Mouse (Mus musculus): ENCODE data around the gene Arhgap35. TPM values are rescaled to one million over a fixed set of nuclear protein-coding genes. Genes with fewer than 3 reads are reported as not detected.

Arhgap35 gene
- polyA plus RNA-seq, 1 experiment from 2014 or later = 12.0 TPM

DNA sequence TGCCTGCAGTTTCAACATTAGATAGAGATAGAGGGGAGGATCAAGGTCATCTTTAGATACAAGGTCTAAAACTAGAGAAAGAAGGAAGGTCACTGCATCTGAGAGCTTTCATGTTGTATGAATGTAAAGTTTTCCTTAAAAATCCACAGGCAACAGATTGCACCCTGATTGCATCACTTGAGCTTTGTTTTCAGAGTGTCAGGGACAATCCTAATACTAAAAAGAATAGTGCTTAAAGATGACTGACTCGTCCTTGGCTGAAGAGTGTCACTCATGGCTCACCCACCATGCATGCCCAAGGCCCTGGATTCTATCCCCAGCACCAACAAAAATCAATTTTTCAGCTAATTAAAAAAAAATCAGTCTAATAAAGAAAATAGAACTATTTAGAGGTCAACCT lies 23.5 kb downstream of the Arhgap35 start:
- Histone ChIP-seq H3K27ac (no peak overlapping the region), H3K4me1 (no peaks in the 10 kb centered on the region), H3K4me2 (no peak overlapping the region), H3K27me3 (replicated peaks) (no peaks in the 10 kb centered on the region), H3K9me3 (no peaks in the 10 kb centered on the region), H3K9ac (no peak overlapping the region), H3K4me3 (replicated peaks) (no peak overlapping the region), H3K36me3 (no peaks in the 10 kb centered on the region)
- ATAC-seq (ENCODE audit: insufficient read depth, low FRiP score, low read depth) = no peak
- 75% methylated on average over 1 of the region's 1 CpGs for WGBS

DNA sequence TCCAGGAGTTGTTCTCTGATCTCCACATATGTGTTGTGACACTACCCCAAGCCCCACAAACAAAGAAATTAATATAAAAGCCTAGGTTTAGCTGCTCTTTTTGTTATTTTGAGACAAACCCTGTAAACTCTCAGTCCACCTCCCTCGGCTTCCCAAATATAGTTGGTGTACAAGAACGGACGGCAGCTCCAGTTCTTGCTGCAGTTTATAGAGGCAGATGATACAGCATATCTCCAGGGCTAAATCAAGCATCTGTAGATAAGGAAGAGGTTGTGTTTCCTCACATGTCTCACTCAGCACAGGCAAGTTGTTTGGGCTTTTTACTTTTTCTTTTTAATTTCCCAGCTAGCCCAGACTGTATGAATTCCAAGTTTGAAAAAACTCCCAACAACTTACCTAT lies 27.1 kb downstream of the Arhgap35 start:
- no peak overlapping the region for H3K9ac ChIP-seq
- 81% methylated on average over 3 of the region's 3 CpGs for WGBS
- H3K36me3 ChIP-seq = no peaks in the 10 kb centered on the region
- no peak for ATAC-seq (ENCODE audit: insufficient read depth, low FRiP score, low read depth)
- H3K9me3 ChIP-seq = no peaks in the 10 kb centered on the region
- no peaks in the 10 kb centered on the region for H3K4me1 ChIP-seq
- H3K27me3 ChIP-seq (replicated peaks) = no peaks in the 10 kb centered on the region
- no peak overlapping the region for H3K27ac ChIP-seq
- H3K4me3 ChIP-seq (replicated peaks) = no peak overlapping the region
- H3K4me2 ChIP-seq = no peak overlapping the region

DNA sequence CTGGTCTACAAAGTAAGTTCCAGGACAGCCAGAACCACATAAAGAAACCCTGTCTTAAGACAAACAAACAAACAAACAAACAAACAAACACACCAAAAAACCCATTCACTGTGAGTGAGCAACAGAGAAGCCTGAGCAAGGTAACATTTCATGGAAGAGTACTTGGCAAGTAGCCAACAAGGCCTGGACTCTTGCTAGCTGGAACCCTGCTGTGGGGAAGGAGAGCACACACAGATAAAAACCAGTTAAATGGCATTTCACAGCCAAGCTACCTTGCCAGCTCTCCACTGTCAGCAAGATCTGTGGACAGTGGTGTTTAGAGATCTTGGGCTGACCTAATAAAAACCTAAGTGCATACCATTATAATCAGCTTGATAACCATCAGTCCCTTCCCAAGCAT lies 30.4 kb downstream of the Arhgap35 start:
- Histone ChIP-seq H3K4me1 (0 out of 2 replicates have a peak, but pooled peaks cover 3% of the 10 kb centered on the region), H3K9ac (no peak overlapping the region), H3K9me3 (no peaks in the 10 kb centered on the region), H3K4me3 (replicated peaks) (no peak overlapping the region), H3K36me3 (no peaks in the 10 kb centered on the region; the same call in 1 of the 2 replicates), H3K4me2 (no peak overlapping the region), H3K27ac (no peak overlapping the region), H3K27me3 (replicated peaks) (no peaks in the 10 kb centered on the region)
- no peak for ATAC-seq (ENCODE audit: insufficient read depth, low FRiP score, low read depth)

DNA sequence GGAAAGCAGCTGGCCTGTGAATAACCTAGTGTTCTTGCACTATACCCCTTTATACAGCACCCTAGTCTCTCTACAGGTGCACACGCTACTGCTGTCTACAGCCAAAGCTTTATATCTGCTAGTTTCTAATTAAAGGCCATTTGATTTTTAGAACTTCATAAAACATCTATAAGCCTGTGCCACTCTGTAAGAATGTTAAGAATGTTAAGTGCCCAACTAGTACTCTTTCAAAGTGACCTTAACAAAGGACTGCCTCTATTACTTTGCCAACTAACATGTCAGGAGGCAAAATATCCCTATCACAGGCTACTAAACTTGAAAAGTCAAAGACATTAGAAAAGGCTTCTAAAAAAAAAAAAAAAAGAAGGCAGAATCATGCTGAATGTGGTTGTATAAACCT lies 31.0 kb downstream of the Arhgap35 start:
- Histone ChIP-seq H3K4me3 (replicated peaks) (no peak overlapping the region), H3K36me3 (no peaks in the 10 kb centered on the region; the same call in 1 of the 2 replicates), H3K4me1 (0 out of 2 replicates have a peak, but pooled peaks cover 3% of the 10 kb centered on the region), H3K27ac (no peak overlapping the region), H3K4me2 (no peak overlapping the region), H3K9ac (no peak overlapping the region), H3K9me3 (no peaks in the 10 kb centered on the region), H3K27me3 (replicated peaks) (no peaks in the 10 kb centered on the region)
- 90% methylated on average over 1 of the region's 1 CpGs for WGBS
- ATAC-seq (ENCODE audit: insufficient read depth, low FRiP score, low read depth) = no peak

DNA sequence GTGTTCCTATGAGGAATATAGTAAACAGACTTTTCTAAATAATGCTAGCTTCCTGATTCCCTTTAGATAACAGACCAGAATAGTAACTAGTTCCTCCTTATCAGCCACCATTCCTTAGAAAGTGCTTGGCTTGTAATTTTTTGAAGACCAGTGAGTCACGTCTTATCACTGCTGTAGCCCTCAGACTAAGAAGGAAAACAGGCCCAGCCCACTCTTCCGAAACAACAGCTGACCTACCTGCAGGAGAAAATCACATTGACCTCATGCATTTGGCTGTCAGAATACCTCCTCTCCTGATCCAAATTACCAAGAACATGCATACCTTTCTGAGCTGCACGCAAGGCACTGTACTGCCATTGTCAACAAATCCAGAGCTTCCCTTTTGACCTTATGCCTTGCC lies 32.5 kb downstream of the Arhgap35 start:
- Histone ChIP-seq H3K4me1 (peaks cover 5% of the 10 kb centered on the region; the same call in 1 of the 2 replicates), H3K27me3 (replicated peaks) (no peaks in the 10 kb centered on the region), H3K4me3 (replicated peaks) (no peak overlapping the region), H3K9me3 (no peaks in the 10 kb centered on the region), H3K9ac (no peak overlapping the region), H3K27ac (no peak overlapping the region), H3K36me3 (no peaks in the 10 kb centered on the region; the same call in 1 of the 2 replicates), H3K4me2 (no peak overlapping the region)
- ATAC-seq (ENCODE audit: insufficient read depth, low FRiP score, low read depth) = no peak
- WGBS = 62% methylated on average over 3 of the region's 3 CpGs

DNA sequence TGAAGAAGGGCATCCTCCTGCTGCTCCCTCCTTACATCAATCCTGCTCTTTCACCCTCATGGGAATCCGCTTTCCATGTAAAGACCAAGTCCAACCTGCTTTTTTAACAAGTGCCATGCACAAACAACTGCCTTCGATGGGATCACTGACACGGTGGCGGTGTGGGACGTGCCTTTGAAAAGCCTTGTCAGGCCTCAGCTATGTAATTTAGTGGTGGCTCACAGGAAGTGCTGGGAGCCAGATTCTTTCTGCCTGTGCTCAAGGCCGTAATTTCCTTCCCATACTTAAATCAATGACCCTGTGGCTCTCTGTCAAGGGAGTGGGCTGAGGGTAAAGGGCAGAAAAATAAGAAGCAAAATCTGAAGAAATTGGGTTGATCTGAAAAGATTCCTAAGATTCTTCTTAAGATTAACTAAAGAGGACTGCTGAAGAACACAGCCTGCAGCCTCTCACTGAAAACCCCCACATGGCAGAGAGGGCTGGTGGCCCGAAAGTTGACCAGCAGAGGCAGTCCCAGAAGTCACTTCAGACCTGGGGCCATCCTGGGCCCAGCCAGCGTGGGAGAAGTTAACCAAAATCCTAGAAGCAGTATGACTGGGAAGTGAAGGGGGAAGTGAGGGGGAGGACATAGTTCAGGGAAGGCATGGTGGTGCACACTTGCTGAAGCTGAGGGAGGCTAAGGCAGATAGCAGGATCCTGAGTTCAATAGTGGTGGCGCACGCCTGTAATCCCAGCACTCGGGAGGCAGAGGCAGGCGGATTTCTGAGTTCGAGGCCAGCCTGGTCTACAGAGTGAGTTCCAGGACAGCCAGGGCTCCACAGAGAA lies 33.3 kb downstream of the Arhgap35 start:
- H3K27ac ChIP-seq = peak overlapping the region; percentile 57; the same call in 1 of the 2 replicates
- no peaks in the 10 kb centered on the region for H3K9me3 ChIP-seq
- H3K4me3 ChIP-seq (replicated peaks) = no peak overlapping the region
- H3K27me3 ChIP-seq (replicated peaks) = no peaks in the 10 kb centered on the region
- no peak overlapping the region for H3K4me2 ChIP-seq
- no peak for ATAC-seq (ENCODE audit: insufficient read depth, low FRiP score, low read depth)
- no peak overlapping the region for H3K9ac ChIP-seq
- peaks cover 5% of the 10 kb centered on the region; the same call in 1 of the 2 replicates for H3K4me1 ChIP-seq
- no peaks in the 10 kb centered on the region; the same call in 1 of the 2 replicates for H3K36me3 ChIP-seq
- 59% methylated on average over 13 of the region's 13 CpGs for WGBS

DNA sequence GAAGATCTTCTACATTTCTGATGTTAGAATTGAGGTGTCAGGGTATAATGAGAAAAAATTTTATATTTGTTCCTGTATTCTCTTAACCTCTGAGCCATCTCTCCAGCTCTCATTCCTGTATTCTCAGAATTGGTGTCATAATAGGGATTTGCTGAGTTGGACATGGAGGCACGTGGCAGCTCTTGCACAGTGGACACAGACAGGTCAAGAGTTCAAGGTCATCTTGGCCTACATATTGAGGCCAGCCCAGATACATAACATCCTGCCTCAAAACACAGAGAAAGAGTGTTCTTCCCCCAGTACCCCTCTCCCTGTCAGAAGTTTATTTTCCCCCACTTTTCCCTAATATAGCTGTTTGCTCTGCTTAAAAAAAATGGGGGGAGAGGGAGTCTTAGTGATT lies 38.1 kb downstream of the Arhgap35 start:
- Histone ChIP-seq H3K36me3 (no peaks in the 10 kb centered on the region; the same call in 1 of the 2 replicates), H3K27me3 (replicated peaks) (no peaks in the 10 kb centered on the region), H3K9ac (no peak overlapping the region), H3K4me2 (no peak overlapping the region), H3K27ac (no peak overlapping the region), H3K4me1 (peaks cover 3% of the 10 kb centered on the region; the same call in 1 of the 2 replicates), H3K9me3 (no peaks in the 10 kb centered on the region), H3K4me3 (replicated peaks) (no peak overlapping the region)
- 41% methylated on average over 1 of the region's 1 CpGs for WGBS
- ATAC-seq (ENCODE audit: insufficient read depth, low FRiP score, low read depth) = no peak

DNA sequence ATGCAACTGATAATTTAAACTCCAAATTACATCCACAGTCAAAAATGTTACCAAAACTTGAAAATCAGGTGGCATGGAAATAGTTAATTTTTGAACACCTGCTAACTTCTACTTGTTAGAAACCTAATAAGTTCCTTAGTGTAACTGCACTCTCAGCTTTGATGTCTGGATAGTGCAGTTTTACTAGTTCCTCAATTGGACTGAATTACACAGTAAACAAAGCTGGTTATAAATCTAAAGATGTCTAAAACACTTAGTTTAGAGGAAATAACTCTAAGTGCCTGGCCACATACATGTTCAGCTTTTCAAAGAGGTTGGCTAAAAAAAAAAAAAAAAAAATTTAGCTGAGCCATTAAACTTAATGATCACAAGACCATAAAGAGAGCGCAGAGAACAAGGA lies 43.6 kb downstream of the Arhgap35 start:
- Histone ChIP-seq H3K36me3 (no peaks in the 10 kb centered on the region), H3K9ac (no peak overlapping the region), H3K27ac (no peak overlapping the region), H3K27me3 (replicated peaks) (no peaks in the 10 kb centered on the region), H3K9me3 (no peaks in the 10 kb centered on the region), H3K4me2 (no peak overlapping the region), H3K4me1 (no peaks in the 10 kb centered on the region), H3K4me3 (replicated peaks) (no peak overlapping the region)
- ATAC-seq (ENCODE audit: insufficient read depth, low FRiP score, low read depth) = no peak
- 85% methylated on average over 1 of the region's 1 CpGs for WGBS

DNA sequence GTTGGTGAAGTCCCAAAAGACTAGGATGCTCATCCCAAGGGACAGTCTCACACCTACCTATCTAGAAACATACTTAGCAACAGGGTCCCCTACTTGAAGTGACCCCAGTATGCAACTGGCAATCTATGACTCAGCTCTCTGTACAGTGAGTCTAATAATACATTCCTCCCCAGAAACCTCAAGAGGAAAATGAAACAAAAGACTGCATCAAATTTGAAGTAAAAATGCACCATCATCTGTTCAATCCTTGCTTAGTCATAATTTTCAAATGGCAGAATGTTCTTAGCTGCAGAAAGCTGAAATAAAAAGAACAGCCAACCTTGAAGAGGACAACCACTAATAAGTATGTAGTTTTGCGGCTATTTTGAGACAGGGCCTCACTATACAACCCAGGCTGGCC lies 44.1 kb downstream of the Arhgap35 start:
- H3K4me1 ChIP-seq = no peaks in the 10 kb centered on the region
- H3K27me3 ChIP-seq (replicated peaks) = no peaks in the 10 kb centered on the region
- no peak overlapping the region for H3K9ac ChIP-seq
- H3K9me3 ChIP-seq = no peaks in the 10 kb centered on the region
- H3K27ac ChIP-seq = no peak overlapping the region
- no peak overlapping the region for H3K4me3 ChIP-seq (replicated peaks)
- ATAC-seq (ENCODE audit: insufficient read depth, low FRiP score, low read depth) = no peak
- no peaks in the 10 kb centered on the region for H3K36me3 ChIP-seq
- 90% methylated on average over 1 of the region's 1 CpGs for WGBS
- H3K4me2 ChIP-seq = no peak overlapping the region

DNA sequence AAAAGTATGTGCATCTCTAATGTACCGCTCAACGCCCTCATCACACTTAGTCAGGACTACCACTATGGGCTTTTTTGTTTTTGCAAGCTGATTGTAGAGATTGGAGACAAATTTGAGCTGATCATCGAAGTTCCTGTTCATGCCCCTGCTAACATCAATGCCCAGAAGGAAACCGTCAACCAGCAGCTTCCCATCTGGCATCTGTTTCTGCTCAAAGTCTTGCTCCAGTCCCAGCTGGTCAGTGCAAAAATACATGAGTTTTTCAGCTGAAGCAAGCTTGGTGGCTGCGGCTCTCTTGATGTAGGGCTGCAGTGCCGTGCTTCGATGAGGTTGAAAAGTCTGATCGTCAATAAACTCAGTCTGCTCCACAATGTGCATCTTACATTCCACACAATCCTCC lies 50.3 kb downstream of the Arhgap35 start:
- H3K4me2 ChIP-seq = no peak overlapping the region
- peaks cover 30% of the 10 kb centered on the region for H3K36me3 ChIP-seq
- no peak overlapping the region for H3K27ac ChIP-seq
- H3K4me1 ChIP-seq = no peaks in the 10 kb centered on the region
- ATAC-seq (ENCODE audit: insufficient read depth, low FRiP score, low read depth) = no peak
- H3K9me3 ChIP-seq = no peaks in the 10 kb centered on the region
- no peaks in the 10 kb centered on the region for H3K27me3 ChIP-seq (replicated peaks)
- H3K4me3 ChIP-seq (replicated peaks) = no peak overlapping the region
- WGBS = 86% methylated on average over 8 of the region's 8 CpGs
- no peak overlapping the region for H3K9ac ChIP-seq

DNA sequence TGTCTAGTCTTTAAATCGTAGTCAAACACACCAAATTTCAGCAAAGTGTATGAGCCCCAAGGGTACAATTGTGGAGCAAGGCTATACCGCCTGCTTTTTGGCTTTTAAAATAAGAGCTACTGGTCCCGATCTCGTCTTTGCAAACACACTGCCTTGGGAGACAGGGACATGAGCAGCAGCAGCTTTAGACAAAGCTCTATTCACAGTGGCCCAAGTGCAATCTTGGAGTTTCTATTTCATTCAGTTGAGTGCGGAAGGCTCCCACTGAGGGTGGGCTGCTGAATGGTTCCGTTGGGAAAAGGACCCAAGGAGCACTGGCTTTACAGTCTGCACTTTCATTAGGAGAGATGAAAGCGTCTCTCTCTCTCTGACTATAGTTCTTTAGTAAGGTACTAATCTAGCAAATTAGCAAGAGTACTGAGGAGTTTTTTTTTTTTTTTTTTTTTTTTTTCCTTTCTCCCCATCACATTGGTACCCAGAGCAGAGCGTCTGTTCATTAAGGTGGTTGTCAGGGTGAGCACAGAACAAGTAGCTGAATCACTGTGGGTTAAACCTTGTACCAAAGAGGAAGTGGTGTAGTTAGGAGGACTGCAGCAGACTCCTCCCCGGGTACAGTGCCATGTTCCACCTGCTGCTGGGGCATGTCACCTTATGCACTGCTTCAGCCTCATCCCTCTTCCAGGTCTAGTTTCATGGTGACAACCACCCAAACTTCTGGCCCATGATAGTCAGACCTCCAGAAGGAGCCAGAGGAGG lies 56.8 kb downstream of the Arhgap35 start:
- no peak overlapping the region for H3K4me2 ChIP-seq
- no peak overlapping the region for H3K9ac ChIP-seq
- ATAC-seq (ENCODE audit: insufficient read depth, low FRiP score, low read depth) = no peak
- H3K4me1 ChIP-seq = no peaks in the 10 kb centered on the region
- peaks cover 17% of the 10 kb centered on the region for H3K36me3 ChIP-seq
- WGBS = 78% methylated on average over 9 of the region's 9 CpGs
- H3K27ac ChIP-seq = no peak overlapping the region
- H3K4me3 ChIP-seq (replicated peaks) = no peak overlapping the region
- no peaks in the 10 kb centered on the region for H3K27me3 ChIP-seq (replicated peaks)
- H3K9me3 ChIP-seq = no peaks in the 10 kb centered on the region

DNA sequence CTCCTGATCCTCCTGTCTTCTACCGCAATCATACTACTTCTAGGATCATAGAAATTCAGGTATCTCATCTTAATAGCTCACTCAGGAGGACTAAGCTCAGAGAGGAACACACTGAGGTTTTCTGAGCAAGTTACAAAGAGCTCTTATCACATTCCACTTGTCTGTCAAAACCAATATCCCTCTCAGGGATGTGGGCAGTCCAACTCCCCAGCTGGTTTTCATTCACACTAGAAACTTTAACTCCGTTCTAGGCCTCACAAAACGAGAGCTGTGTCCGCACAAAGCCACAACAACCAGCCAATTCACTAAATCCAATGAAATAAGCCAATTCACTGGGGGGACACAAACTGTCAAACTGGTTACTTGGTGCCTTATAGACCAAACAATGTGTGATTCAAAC lies 57.5 kb downstream of the Arhgap35 start:
- 68% methylated on average over 4 of the region's 4 CpGs for WGBS
- no peak overlapping the region for H3K4me2 ChIP-seq

More for the DNA sequence above, 57.5 kb downstream of the Arhgap35 start:
- ATAC-seq (ENCODE audit: insufficient read depth, low FRiP score, low read depth) = no peak
- no peaks in the 10 kb centered on the region for H3K4me1 ChIP-seq
- peaks cover 11% of the 10 kb centered on the region for H3K36me3 ChIP-seq
- no peak overlapping the region for H3K9ac ChIP-seq
- no peak overlapping the region for H3K4me3 ChIP-seq (replicated peaks)
- no peaks in the 10 kb centered on the region for H3K9me3 ChIP-seq
- H3K27me3 ChIP-seq (replicated peaks) = no peaks in the 10 kb centered on the region
- no peak overlapping the region for H3K27ac ChIP-seq

Measured in stomach, embryonic 15.5 days (tissue).